Comparison of ENCODE assay signal across 8 mouse cellular contexts in genomic region chr15:83089429-83089605, GRCm38 (mm10). TPM values are rescaled to one million over a fixed set of nuclear protein-coding genes. Genes with fewer than 3 reads are reported as not detected.
DNase-seq lines count a peak whose midpoint lies in the region; ATAC-seq and TF ChIP-seq lines count a peak whose summit lies in the region.

TSS of gene Serhl (plus strand) at chr15:83089506.

- peak within 1 kb of the TSS; percentile 24; the same call in 1 of the 2 replicates for H3K4me2 ChIP-seq in forebrain, embryonic 11.5 days (ENCODE audit: low read depth, low read length, severe bottlenecking)

- DNase-seq in testis, postnatal 10 days (ENCODE audit: low spot score), result no peak
- no peak for DNase-seq in forebrain, embryonic 11.5 days (ENCODE audit: low spot score)
- DNase-seq in heart, postnatal 4 days, result no peak
- DNase-seq in spleen, postnatal 4 days (ENCODE audit: low spot score in 2 of 2), result no peak
- no peak for DNase-seq in right cerebral cortex, postnatal 4 days
- no peak for DNase-seq in cerebellum, adult 11 months

- WGBS in forebrain, embryonic 11.5 days, result 12% methylated on average over 7 of the region's 7 CpGs

- ATAC-seq in forebrain, embryonic 11.5 days (replicated peaks; ENCODE audit: low FRiP score), result no peak
- ATAC-seq in megakaryocyte, adult 5-6 weeks (ENCODE audit: poor library complexity, severe bottlenecking), result no peak

- no peak for TF ChIP-seq CTCF in testis, adult 2 months (IDR thresholded peaks at IDR 0.05; ENCODE audit: control insufficient read depth, insufficient read depth, insufficient replicate concordance, low read depth, low read length)

- no peak within 1 kb of the TSS for H3K27ac ChIP-seq in testis, adult 2 months (ENCODE audit: control insufficient read depth, insufficient read depth, low read depth, low read length)
- no peak within 1 kb of the TSS for H3K27ac ChIP-seq in forebrain, embryonic 11.5 days (ENCODE audit: low read depth, low read length)

- no peak for TF ChIP-seq POLR2A in testis, adult 2 months (IDR thresholded peaks at IDR 0.05; ENCODE audit: control insufficient read depth, low read depth, low read length)

- no peaks in the 10 kb centered on the region for H3K9me3 ChIP-seq in forebrain, embryonic 11.5 days (ENCODE audit: control insufficient read depth, low read length)

- no peak within 1 kb of the TSS for H3K4me3 ChIP-seq in testis, adult 2 months (ENCODE audit: control insufficient read depth, low read depth, low read length)
- no peak within 1 kb of the TSS for H3K4me3 ChIP-seq in forebrain, embryonic 11.5 days (ENCODE audit: low read depth, low read length)

- no peaks in the 10 kb centered on the region for H3K27me3 ChIP-seq in testis, adult 2 months (ENCODE audit: control insufficient read depth, insufficient read depth, low read length)
- peaks cover 4% of the 10 kb centered on the region; the same call in 1 of the 2 replicates for H3K27me3 ChIP-seq in forebrain, embryonic 11.5 days (ENCODE audit: control insufficient read depth, insufficient read depth, low read length)

- H3K9ac ChIP-seq in forebrain, embryonic 11.5 days (ENCODE audit: low read length), result peak within 1 kb of the TSS; percentile 12; the same call in 1 of the 2 replicates

- peaks cover 2% of the 10 kb centered on the region; the same call in 1 of the 2 replicates for H3K4me1 ChIP-seq in testis, adult 2 months (ENCODE audit: control insufficient read depth, insufficient read depth, low read length)
- no peaks in the 10 kb centered on the region for H3K4me1 ChIP-seq in forebrain, embryonic 11.5 days (replicated peaks; ENCODE audit: control insufficient read depth, insufficient read depth, low read length)

- H3K36me3 ChIP-seq in testis, adult 2 months (ENCODE audit: control insufficient read depth, insufficient read depth, low read length), result no peaks in the 10 kb centered on the region
- no peaks in the 10 kb centered on the region for H3K36me3 ChIP-seq in forebrain, embryonic 11.5 days (ENCODE audit: control insufficient read depth, insufficient read depth, low read length)

RNA-seq across cellular contexts. Expression of gene Serhl, which starts in this region (rescaled TPM):
- polyA plus RNA-seq in testis, adult 2 months (2012; rRNA removed), result 34.3 and 37.5 TPM in 2 replicates
- polyA plus RNA-seq in forebrain, embryonic 11.5 days (2014; fragmentation: Nextera tagmentation; extraction: Ambion mirVana), result 46.0 and 47.3 TPM in 2 replicates
- total RNA-seq in heart, postnatal 4 days (2021), result 10 to 100 TPM; 73.2 to 74.7 TPM
- 36.6 and 46.4 TPM in 2 replicates for total RNA-seq in megakaryocyte, adult 5-6 weeks (2015)
- total RNA-seq in megakaryocyte, adult 5-6 weeks (2017), result 27.0 and 34.6 TPM in 2 replicates
